Mouse (Mus musculus) neutrophil, adult 5-6 weeks (primary cell): ENCODE results near the gene Gm3164. TPM values are rescaled to one million over a fixed set of nuclear protein-coding genes. Genes with fewer than 3 reads are reported as not detected.
"Not testable (repeated sequence)": the region's sequence is repeated elsewhere in the genome, so short reads cannot be mapped to it uniquely, and the experiment has no call there.

Source experiments
- ATAC-seq: fragments of 151-379, 151-347 bp; 2 replicates; pipeline ENCODE4 v1.8.0; 2017; ENCODE audit warnings: mild to moderate bottlenecking, moderate TSS enrichment; ENCODE audit not compliant: insufficient number of reproducible peaks, poor library complexity, low FRiP score, severe bottlenecking; ENCODE audit errors: extremely low read depth
- total RNA-seq: library from RNA; stranded (forward); fragments of 200-1000 nt; gene quantifications from 2 replicates; pipeline ENCODE4 v1.2.3, GENCODE M21; 2017

Gene Gm3164
- total RNA-seq = 0.47 TPM in 1 of 2 replicates, not detected in the other

GRCm38 (mm10) chr14:4414965-4415835 lies at the start of gene Gm3164:
Gm3164 (plus strand) TSS chr14:4415448.
- ATAC-seq = not testable (repeated sequence)

- ATAC-seq = not testable (repeated sequence)
These were observed 46.3 kb upstream of the Gm3164 start for GRCm38 (mm10) chr14:4368991-4369390.

- not testable (repeated sequence) for ATAC-seq
These were observed 45.6 kb upstream of the Gm3164 start for GRCm38 (mm10) chr14:4369691-4370090.

GRCm38 (mm10) chr14:4377871-4378270 lies 37.4 kb upstream of the Gm3164 start:
- not testable (repeated sequence) for ATAC-seq

- not testable (repeated sequence) for ATAC-seq
These were observed 29.6 kb upstream of the Gm3164 start for GRCm38 (mm10) chr14:4385606-4386005.

- ATAC-seq = not testable (repeated sequence)
These were observed 22.3 kb upstream of the Gm3164 start for GRCm38 (mm10) chr14:4392841-4393530.

GRCm38 (mm10) chr14:4397226-4397625 lies 18.0 kb upstream of the Gm3164 start, which contains the start of gene Gm3159:
Gm3159 (plus strand) TSS chr14:4397526.
- not testable (repeated sequence) for ATAC-seq

- ATAC-seq = not testable (repeated sequence)
These were observed 16.6 kb upstream of the Gm3164 start for GRCm38 (mm10) chr14:4398624-4399023.

GRCm38 (mm10) chr14:4400115-4400789 lies 15.0 kb upstream of the Gm3164 start:
- not testable (repeated sequence) for ATAC-seq

- ATAC-seq = not testable (repeated sequence)
These were observed 14.0 kb upstream of the Gm3164 start for GRCm38 (mm10) chr14:4401245-4401644.

GRCm38 (mm10) chr14:4403840-4404239 lies 11.4 kb upstream of the Gm3164 start:
- ATAC-seq = not testable (repeated sequence)

GRCm38 (mm10) chr14:4409939-4410338 lies 5.3 kb upstream of the Gm3164 start:
- ATAC-seq = not testable (repeated sequence)

GRCm38 (mm10) chr14:4430692-4431091 lies 15.4 kb downstream of the Gm3164 start, which contains the start of gene Gm3173:
Gm3173 (plus strand) TSS chr14:4430992.
- ATAC-seq = not testable (repeated sequence)

- not testable (repeated sequence) for ATAC-seq
These were observed 66.2 kb downstream of the Gm3164 start, which contains the start of gene Gm3182 for GRCm38 (mm10) chr14:4481445-4481844. Gm3182 (plus strand) TSS chr14:4481745.

Other genes with a start within 250 kb of the Gm3164 start
- not detected in 2 replicates for gene Gm2974, start 232.9 kb upstream of the Gm3164 start, total RNA-seq
- 0.23 TPM in 1 of 2 replicates, not detected in the other for gene Gm3138, start 165.8 kb upstream of the Gm3164 start, total RNA-seq
- not detected in 2 replicates for gene Gm3149, start 98.2 kb upstream of the Gm3164 start, total RNA-seq
- not detected in 2 replicates for gene 2610042L04Rik, start 80.7 kb upstream of the Gm3164 start, total RNA-seq
- gene Gm3159, start 17.9 kb upstream of the Gm3164 start, total RNA-seq = not detected in 2 replicates
- gene Gm3173, start 15.5 kb downstream of the Gm3164 start, total RNA-seq = 1.2 TPM in 1 of 2 replicates, not detected in the other
- 0.58 TPM in 1 of 2 replicates, not detected in the other for gene Gm3182, start 66.3 kb downstream of the Gm3164 start, total RNA-seq
- gene Gm3047, start 140.0 kb downstream of the Gm3164 start, total RNA-seq = not detected in 2 replicates
- not detected in 2 replicates for gene Gm8159, start 216.9 kb downstream of the Gm3164 start, total RNA-seq
- not detected in 2 replicates for gene Gm3239, start 248.7 kb downstream of the Gm3164 start, total RNA-seq